Mouse (Mus musculus): ENCODE measurements at regions not wholly inside any gene's neighbourhood (a gene's known extent, or its start where the extent isn't known, plus 50 kb on each side); places are given as distances from the start of the nearest gene placed in this dataset.
"Not testable (repeated sequence)": the region's sequence is repeated elsewhere in the genome, so short reads cannot be mapped to it uniquely, and the experiment has no call there.

DNA sequence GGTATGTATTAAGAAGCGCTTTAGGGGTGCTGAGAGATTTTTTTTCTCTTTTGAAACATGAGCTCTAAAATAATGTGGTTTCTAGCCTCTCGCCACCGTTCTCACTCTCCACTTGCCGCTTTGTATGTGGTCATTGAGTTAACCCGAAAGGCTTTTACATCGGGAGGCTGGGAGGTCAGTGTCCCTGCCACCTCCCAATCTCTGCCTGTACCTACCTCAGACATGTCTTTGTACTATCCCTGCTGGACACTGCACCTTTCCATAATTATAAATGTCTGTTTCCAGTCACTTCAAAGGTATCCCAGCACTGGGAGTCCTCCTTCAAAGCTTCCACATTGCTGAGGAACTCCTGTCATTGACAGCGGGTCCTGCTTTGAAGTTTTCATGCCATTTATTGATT, 347.6 kb upstream of the Tbc1d2b start:
- no peak for DNase-seq (ENCODE audit: low spot score in 2 of 2)
- intact Hi-C loops (cut with DNase I) = no loop called here

DNA sequence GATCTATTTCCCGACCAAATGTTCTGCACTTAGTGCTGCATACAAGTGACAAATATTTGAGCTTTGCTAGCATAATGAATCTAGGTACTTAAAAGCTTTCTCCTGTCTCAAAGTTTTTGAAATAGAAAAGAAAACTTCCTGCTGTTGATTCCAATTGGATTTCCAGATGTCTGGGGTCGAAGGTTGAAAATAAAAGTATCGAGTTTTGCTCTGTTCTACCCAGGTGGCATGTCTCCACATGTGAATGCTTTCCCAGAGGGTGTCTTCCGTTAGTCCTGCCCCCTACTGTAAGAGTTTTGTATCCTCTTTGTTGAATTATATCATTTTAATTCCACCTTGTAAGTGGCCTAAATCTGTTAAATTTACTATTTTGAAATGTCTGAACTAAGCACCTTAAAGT, 327.3 kb upstream of the Tbc1d2b start:
- DNase-seq (ENCODE audit: low spot score in 2 of 2) = no peak
- intact Hi-C loops (cut with DNase I) = no loop called here

DNA sequence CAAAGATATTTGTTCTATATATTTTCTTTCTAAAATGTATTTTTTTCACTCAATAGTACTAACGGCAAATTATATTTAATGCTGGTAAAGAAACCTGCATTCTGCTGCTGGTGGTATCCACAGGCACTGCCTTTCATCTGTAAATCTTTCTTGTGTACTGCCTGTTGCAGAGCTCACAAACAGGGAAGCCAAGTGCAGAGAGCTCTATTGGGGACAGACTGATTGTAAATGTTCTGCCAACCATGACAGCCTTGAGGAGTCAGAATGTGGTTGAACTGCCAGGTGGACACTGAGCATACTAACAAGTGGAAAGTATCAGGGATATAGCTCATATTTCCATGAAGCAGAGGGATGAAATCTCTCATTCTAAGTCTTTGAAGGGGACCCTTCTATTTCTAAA, 286.1 kb upstream of the Tbc1d2b start:
- DNase-seq (ENCODE audit: low spot score in 2 of 2) = no peak
- intact Hi-C loops (cut with DNase I) = no loop called here

DNA sequence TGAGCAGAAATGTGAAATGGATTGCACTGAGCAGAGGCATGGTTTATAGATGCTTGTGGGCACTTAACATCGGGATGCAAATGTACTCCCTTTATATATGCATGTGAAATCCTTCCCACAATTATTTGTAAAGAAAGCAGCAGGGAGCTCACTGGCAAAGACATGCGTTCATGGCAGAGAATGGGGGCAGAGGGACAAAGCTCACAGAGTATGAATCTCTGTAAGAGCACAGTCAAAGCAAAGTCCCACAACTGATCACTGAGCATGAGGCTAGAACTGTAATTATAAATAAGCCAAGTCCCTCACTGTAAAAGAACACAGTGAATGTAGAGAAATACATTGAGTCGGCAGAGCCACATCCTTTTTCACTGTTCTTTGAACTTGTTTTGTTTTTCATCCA, 285.6 kb upstream of the Tbc1d2b start:
- DNase-seq (ENCODE audit: low spot score in 2 of 2) = no peak
- intact Hi-C loops (cut with DNase I) = no loop called here

DNA sequence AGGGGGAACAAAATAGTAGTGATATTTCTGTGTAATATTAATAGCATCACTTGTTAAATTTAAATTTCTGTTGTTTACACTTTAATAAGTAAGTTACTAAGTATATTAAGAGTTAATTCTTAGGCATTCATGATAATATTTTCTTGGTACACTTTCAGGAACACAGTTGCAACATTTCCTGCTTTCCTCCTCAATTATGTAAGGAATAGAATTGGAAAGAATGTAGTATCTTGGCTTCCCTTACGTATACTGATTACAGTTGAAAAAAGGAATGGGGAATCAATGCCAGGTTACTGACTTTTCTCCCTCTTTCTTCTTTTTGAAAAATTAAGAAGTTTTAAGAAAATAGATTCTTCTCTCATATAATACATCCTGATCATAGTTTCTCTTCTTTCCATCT, 277.3 kb upstream of the Tbc1d2b start:
- intact Hi-C loops (cut with DNase I) = no loop called here
- DNase-seq (ENCODE audit: low spot score in 2 of 2) = no peak

DNA sequence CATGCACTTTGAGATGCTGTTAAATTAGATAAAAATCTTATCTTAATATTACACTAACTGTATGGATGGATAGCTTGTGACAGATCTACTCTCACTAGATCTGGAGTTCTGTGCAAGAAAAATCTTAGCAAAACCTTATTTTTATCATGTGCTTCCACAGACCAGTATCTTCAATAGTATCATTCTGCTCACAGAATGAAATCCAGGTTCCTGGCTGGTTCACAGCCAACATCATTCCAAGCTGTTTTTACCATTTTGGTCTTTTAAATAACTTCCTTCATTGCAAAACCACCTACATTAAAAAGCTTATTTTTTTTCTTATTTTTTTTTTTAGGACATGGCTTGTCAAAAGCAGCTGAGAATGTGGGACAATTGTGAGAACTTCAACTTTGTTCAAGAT, 276.1 kb upstream of the Tbc1d2b start:
- peak; percentile 19 to 36 for DNase-seq (ENCODE audit: low spot score in 2 of 2)
- intact Hi-C loops (cut with DNase I) = no loop called here

DNA sequence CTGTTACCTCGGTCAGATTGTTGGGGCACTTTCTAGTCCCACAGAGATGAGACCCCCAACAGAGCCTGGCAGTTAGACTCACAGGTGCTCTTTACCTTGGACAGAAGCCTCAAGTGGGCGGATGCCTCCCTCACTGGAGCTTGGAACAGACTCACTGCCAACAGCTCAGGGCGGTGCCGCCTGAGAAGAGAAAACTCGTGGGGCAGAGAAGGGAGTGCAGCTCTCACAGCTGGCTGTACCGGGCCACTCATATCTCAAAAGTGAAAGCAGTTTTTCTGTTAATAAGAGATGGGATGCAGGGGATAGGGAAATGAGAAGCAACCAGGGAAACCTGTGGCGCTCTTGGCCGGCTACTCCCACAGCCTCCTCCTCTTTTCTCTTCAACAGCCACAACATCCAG, 267.1 kb upstream of the Tbc1d2b start:
- intact Hi-C loops (cut with DNase I); DNase-seq (ENCODE audit: low spot score in 2 of 2): not testable (repeated sequence)

DNA sequence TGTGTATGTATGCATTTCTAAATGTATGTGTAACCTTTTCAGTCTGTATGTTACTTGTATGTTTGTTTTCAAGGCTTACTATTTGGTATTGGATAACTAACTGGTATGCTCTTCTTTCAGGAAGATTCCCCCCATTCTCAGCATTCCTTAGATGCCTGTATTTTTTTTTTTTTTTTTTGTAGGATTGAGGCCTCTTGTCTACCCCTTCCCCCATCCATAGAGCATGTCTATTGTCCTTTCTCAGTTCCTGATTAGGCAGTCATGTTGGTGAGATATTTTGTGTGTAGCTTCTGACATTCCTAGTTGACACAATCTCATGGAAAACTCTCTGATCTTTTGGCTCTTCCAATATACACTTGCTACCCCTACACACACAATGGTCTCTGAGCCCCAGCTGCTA, 262.8 kb upstream of the Tbc1d2b start:
- intact Hi-C loops (cut with DNase I) = no loop called here
- no peak for DNase-seq (ENCODE audit: low spot score in 2 of 2)

DNA sequence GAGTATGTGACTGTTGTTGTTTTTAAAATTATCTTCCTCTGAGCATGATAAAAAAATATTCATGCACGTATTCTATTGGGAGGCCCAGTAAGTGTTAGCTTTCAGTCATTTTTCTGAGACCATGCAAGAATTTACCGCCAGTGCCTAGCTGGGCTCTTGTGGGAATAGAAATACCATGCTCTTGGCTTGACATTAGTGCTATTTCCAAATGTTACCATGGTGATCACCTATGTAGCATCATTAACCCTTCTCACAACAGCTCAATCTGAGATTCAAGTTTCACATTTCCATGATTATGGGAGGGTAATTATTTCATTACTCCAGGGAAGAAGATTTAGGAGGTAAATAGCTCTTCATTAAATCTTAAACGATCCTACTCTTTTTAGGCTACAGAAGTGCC, 250.6 kb upstream of the Tbc1d2b start:
- intact Hi-C loops (cut with DNase I) = no loop called here
- DNase-seq (ENCODE audit: low spot score in 2 of 2) = no peak

DNA sequence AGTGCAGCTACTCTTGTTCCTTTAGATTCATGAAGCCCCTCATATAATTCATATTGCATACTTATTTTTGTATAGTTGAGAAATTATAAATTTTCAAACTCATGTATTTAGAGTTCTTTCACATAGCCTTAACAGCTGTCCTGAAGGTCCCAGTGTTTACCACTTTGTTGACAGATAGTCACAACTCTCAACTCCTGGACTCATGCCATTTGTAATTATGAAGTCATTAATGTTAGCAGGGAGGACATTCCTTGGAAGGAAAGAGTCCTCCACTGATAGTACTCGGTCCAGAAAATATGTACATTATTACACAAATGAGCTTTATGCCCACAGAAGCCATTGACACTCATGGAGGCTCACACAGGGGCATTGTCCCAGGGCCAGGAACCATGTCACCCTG, 224.3 kb upstream of the Tbc1d2b start:
- intact Hi-C loops (cut with DNase I) = no loop called here
- DNase-seq (ENCODE audit: low spot score in 2 of 2) = no peak

DNA sequence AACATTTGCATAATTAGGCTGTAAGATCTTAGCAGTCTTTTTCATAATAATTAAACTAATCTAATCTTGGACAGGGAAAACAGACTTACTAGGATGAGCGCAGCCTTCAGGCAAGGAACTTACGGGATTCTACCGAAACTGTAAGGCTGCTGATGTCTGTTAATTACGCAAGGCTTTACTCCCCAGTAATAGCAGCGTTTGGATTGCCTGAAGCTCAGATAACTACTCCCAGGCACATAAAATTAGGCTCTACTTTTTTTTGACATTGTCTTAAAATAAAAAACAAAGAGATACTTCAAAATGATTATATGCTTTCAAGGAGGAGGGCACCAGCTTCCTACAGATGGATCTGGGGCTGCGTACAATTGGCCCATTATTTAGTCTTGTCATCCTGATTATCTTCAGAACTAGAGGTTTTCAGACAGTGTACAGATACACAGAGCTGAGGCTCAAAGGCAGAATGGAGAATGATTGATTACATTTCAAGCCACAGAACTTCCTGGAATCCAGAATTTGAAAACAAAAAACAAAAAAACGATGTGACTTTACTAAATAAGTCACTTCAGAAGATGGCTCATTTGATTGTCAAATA, 220.1 kb upstream of the Tbc1d2b start:
- intact Hi-C loops (cut with DNase I) = no loop called here
- DNase-seq (ENCODE audit: low spot score in 2 of 2) = no peak

DNA sequence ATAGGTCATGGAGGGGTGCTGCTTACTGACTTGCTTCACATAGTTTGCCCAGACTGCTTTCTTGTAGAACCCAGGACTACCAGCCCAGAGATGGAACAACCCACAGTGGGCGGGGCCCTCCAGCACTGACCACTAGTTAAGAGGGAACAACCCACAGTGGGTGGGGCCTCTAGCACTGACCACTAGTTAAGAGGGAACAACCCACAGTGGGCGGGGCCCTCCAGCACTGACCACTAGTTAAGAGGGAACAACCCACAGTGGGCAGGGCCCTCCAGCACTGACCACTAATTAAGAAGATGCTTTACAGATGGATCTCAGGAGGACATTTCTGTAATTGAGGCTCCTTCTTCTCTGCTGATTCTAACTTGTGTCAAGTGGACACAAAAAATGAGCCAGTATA, 180.0 kb upstream of the Tbc1d2b start:
- intact Hi-C loops (cut with DNase I) = no loop called here

DNA sequence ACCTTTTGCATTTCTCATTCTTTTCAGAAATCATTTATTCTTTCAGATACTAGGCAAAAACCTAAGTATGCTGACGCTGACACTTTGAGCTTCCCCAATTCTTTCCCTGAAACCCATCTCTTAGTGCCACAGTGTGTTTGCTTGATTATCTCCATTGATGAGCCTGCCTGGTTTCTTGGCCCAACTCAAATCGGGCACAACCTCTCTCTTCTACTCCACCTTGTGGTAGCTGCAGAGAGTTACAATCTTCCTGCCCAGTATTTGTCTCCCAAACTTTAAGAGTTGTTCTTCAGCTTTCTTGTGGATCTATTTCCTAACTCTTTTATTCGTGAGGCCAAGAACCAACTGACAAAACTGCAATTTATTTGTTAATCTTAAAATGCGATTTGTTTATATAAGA, 176.4 kb upstream of the Tbc1d2b start:
- peak; percentile 4 to 11 for DNase-seq (ENCODE audit: low spot score in 2 of 2)
- intact Hi-C loops (cut with DNase I) = loop anchor here (2.0 kb wide), 1 partner anchor 240 kb away; no protein-coding TSS in a partner anchor

More for the DNA sequence above, 180.0 kb upstream of the Tbc1d2b start:
- DNase-seq (ENCODE audit: low spot score in 2 of 2) = no peak

DNA sequence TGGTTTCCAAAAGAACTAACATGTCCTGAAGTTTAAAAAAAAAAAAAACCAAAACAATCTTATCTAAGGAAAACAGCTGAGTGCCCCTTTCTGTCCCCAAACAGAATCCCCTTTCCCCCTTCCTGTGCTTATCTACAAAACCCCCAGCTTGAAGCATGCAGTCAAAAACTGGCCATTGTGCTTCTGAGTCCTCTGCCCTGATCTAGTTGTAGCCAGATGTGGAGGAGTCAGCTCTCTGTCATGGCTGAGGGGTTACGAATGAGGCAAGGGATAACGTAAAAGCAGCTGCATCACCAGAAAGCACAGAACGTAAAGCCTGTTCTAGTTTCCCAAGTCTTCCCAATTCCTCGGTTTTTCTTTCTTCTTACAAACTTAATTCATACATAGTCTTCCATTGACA, 164.3 kb upstream of the Tbc1d2b start:
- intact Hi-C loops (cut with DNase I) = no loop called here

DNA sequence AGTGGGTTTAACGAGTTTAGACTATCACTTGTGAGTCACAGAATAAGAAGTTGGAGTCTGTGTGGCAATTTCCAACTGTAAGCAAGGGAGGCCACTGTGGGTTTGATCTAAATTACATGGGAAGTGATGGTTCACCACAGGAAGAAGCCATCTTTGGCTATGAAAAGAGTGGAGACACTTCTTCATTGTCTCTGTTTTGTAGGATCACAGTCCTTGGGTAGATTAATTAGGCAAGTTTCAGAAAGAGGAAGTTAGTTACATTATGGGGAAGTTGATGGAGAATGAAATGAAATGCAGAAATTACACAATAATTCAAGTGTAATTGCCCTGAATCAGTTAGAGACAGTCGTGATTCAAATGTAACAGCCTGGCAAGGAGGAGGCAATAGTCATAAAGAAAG, 160.3 kb upstream of the Tbc1d2b start:
- intact Hi-C loops (cut with DNase I) = no loop called here
- no peak for DNase-seq (ENCODE audit: low spot score in 2 of 2)

More for the DNA sequence above, 164.3 kb upstream of the Tbc1d2b start:
- no peak for DNase-seq (ENCODE audit: low spot score in 2 of 2)

DNA sequence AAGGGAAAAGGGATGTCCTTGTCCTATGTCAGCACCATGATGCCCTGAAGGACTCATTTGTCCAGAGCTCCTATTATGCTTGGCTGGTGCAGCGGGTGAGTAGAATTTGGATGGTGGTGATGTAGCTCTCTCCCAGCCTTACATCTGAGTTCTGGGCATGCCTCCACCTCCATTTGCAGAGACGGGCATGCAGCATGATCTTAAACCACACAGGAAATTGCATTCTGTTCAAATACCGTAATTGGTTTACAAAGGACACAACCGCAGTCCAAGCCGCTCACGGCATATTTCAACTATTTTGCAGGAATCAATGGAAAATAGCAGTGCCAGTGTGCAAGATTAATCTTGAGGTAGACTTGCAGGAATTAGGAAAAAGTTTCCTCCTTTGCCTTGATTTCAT, 151.1 kb upstream of the Tbc1d2b start:
- no peak for DNase-seq (ENCODE audit: low spot score in 2 of 2)

DNA sequence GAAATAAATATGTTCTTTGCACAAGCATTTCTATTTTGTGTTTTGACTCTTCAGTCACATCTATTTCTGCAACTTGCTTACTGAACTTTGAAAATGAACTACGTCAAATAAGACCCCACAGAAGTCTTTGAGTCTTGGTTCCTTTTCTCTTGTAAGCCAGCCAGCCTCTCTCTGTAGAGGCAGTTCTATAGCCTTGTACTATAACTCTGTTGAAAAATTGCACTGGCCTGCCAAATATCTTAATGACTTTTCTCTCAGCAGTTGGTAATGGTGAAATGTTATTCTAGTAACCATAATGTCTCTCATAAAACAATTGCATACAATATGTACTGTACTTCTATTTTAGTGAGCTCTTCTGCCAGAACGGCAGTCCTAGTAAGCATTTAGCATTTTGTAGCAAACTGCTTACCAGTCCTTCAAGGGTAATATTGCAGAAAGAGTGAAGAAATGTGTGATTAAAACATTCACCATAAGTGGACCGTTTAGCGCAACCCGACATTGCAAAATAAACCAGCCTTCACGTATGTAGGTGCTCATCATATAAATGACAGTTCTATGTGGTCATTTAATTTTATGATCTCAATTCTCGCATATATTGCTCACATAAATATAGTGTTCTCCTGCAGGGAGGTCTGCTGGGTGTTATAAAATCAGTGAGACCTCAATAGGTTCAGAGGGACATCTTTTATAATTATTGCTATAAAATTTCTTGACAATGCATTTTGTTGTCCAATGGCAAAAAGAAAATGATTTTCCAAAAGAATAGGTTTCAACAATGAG, 149.3 kb upstream of the Tbc1d2b start:
- no peak for DNase-seq (ENCODE audit: low spot score in 2 of 2)
- intact Hi-C loops (cut with DNase I) = no loop called here

More for the DNA sequence above, 151.1 kb upstream of the Tbc1d2b start:
- intact Hi-C loops (cut with DNase I) = no loop called here

DNA sequence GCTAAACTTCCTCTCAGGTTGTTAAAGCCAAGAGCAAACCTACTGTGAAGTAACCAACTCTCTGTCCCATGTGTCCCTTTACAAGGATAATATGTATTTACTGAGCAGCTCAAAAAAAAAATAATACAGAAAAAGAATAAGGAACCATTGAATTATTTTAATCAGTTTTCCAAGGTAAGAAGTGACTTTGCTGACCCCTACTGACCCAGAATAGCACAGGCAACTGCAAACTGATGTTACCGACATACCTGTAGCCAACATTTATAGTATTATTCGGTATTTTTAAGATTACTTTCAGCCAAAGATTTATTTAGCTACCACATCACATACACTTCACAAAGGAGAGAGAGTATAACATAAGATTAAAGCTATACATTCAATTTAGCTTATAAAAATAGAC, 138.2 kb upstream of the Tbc1d2b start:
- intact Hi-C loops (cut with DNase I) = no loop called here
- no peak for DNase-seq (ENCODE audit: low spot score in 2 of 2)

DNA sequence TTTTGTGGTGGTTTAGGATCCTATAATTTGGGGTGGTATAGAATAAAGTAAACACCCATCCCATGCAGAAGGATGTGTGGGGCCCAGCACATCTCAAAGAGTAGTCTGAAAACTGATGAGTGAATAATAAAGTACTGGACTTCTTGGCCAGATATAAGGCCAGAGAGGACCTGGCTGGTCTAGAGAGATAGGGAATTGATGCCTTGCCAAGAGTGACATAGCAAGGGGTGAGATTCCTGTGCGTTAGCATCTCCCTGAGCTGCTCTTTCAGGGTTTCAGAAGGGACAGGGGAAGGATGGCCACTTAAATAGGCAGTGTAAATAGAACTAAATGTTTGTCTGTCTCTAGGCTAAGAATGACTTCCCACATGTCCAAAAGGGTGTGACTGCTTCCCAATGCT, 137.0 kb upstream of the Tbc1d2b start:
- intact Hi-C loops (cut with DNase I) = no loop called here
- DNase-seq (ENCODE audit: low spot score in 2 of 2) = no peak

DNA sequence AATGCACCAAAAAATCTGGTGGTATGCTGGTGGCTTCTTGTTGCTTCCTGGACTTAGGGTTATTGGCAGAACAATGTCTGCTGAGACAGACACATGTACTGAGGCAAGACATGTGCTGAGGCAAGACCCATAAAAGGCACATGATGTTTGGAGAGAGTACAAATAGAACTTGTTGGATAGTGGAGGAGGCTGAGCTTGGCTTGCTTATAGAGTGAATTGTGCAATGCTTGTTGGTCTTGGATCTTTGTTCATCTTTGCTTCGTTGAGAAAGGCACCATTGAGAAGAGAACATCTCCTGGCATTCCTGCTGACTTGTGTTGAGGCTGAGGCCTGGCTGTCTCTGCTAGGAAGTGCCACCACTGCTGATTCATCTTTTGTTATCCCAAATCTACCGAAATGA, 117.8 kb upstream of the Tbc1d2b start:
- intact Hi-C loops (cut with DNase I) = no loop called here
- DNase-seq (ENCODE audit: low spot score in 2 of 2) = no peak

DNA sequence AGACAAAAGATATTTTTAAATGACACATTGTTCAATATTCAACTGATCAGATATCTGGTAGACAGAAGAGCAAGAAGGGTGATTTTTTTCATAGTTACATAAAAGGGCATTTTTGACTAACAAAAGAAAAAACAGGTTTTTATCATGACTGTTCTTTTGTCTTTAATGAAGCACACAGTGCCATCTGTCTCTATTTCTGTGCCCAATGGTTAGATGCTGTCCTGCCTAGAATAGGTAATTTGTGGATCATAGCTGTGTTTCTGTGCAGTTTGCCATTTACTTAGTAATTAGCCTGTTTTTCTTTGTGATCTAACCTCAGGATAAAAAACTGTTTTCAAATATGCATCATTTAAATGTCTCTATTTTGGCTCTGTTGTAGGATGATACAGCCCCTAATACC, 114.4 kb upstream of the Tbc1d2b start:
- no peak for DNase-seq (ENCODE audit: low spot score in 2 of 2)

More for the DNA sequence above, 114.4 kb upstream of the Tbc1d2b start:
- intact Hi-C loops (cut with DNase I) = no loop called here

All from left cerebral cortex, postnatal 14 days (tissue).